19 mouse cellular contexts compared by ENCODE assay signal in genomic region chr1:51380240-51380639, GRCm38 (mm10).
DNase-seq lines count a peak whose midpoint lies in the region; ATAC-seq lines count a peak whose summit lies in the region.
"Had no signal": no experiment of that assay in that cellular context is flagged by ENCODE, and none has a peak within 500 bp of the region (broad histone marks: within the 10 kb centered on the region; RNA-seq: fewer than 3 reads in every experiment).

No protein-coding gene starts in this region.

- ATAC-seq in frontal cortex, adult (ENCODE audit: low TSS enrichment): peak; percentile 87
- ATAC-seq: forebrain, embryonic 14.5 days; intestine, postnatal 0 days; midbrain, embryonic 13.5 days had no signal

- DNase-seq in frontal cortex, postnatal 14 days (ENCODE audit: low spot score in 2 of 2): no peak
- peak; percentile 53 for DNase-seq in layer of hippocampus, adult 11-12 months (ENCODE audit: low spot score)
- DNase-seq in layer of hippocampus, adult 9-10 months (ENCODE audit: low spot score): no peak
- DNase-seq in right cerebral cortex, adult 18-20 months: peak; percentile 40
- no peak for DNase-seq in right cerebral cortex, postnatal 4 days
- peak; percentile 12 to 43 for DNase-seq in right cerebral cortex, postnatal 36 days (ENCODE audit: low spot score in 2 of 2)
- no peak for DNase-seq in urinary bladder, postnatal 14 days (ENCODE audit: low spot score)
- DNase-seq: adrenal gland, postnatal 14 days; cerebellum, adult 9-10 months; gastrocnemius, adult 2 months; kidney, postnatal 36 days; liver; lung, postnatal 36 days; retina, postnatal 1 day; thymus, postnatal 25 days had no signal

Comparison
In these comparisons a context has a peak if more than half of its experiments do, and no peak if none do; other contexts are left out.
1. DNase-seq: peak in layer of hippocampus, adult 11-12 months (single experiment), right cerebral cortex, adult 18-20 months (single experiment) and right cerebral cortex, postnatal 36 days (2 of 2); none in frontal cortex, postnatal 14 days (0 of 2), layer of hippocampus, adult 9-10 months (single experiment), right cerebral cortex, postnatal 4 days (single experiment) and urinary bladder, postnatal 14 days (single experiment).